Mouse (Mus musculus): Measurements from ENCODE around the gene Tldc1.

Tldc1 gene

GRCm38 (mm10) chr8:119765311-119765710 lies 12.9 kb downstream of the Tldc1 start:
- no peak for DNase-seq

- no peak for DNase-seq
Measured at GRCm38 (mm10) chr8:119762226-119763220, 15.7 kb downstream of the Tldc1 start.

GRCm38 (mm10) chr8:119761692-119762091 lies 16.5 kb downstream of the Tldc1 start:
- DNase-seq, result no peak

- no peak for DNase-seq
Measured at GRCm38 (mm10) chr8:119756538-119756937, 21.7 kb downstream of the Tldc1 start.

- no peak for DNase-seq
Measured at GRCm38 (mm10) chr8:119756147-119756461, 22.1 kb downstream of the Tldc1 start.

- DNase-seq, result peak in 1 of 2 experiments; percentile 57
Measured at GRCm38 (mm10) chr8:119755238-119756146, 22.7 kb downstream of the Tldc1 start.

DNA sequence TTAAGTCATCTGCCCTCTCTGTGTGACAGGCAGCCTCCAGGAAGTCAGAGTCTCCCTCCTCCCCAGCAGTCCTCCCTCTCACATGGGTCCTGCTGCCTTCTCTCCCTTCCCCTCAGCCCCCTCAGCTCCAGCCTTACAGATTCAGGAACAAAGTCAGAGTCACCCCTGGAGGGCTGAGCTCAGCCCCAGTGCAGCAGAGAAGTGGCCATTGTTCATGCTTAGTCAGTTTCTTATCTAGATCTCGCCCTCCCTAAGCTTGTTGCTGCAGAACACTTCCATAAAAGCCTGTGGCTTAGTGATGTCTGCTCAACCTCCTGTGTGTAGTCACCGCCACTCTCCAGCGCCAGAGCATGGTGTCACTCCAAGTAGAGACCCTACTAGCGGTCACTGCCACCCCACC lies 33.6 kb downstream of the Tldc1 start:
- no peak for DNase-seq

GRCm38 (mm10) chr8:119743291-119744026 lies 34.8 kb downstream of the Tldc1 start:
- peak in 1 of 2 experiments; percentile 29 for DNase-seq

DNA sequence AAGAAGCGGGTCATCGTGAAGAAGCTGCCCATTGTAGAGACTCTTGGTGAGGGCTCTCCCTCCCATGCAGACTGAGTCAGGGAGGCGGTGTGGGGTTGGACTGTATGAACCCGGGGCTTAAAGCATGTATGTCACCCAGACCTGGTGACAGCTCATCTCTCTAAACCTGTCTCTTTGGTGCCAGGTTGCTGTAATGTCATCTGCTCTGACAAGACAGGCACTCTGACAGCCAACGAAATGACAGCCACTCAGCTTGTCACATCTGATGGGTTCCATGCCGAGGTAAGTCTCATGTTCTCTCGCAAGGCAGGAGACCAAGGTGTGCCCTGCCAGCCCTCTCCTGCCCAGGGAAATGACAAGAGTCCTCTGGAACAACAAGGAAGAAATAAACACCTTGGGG lies 35.8 kb downstream of the Tldc1 start:
- no peak for DNase-seq

- no peak for DNase-seq
Measured at GRCm38 (mm10) chr8:119740634-119741033, 37.6 kb downstream of the Tldc1 start.

DNA sequence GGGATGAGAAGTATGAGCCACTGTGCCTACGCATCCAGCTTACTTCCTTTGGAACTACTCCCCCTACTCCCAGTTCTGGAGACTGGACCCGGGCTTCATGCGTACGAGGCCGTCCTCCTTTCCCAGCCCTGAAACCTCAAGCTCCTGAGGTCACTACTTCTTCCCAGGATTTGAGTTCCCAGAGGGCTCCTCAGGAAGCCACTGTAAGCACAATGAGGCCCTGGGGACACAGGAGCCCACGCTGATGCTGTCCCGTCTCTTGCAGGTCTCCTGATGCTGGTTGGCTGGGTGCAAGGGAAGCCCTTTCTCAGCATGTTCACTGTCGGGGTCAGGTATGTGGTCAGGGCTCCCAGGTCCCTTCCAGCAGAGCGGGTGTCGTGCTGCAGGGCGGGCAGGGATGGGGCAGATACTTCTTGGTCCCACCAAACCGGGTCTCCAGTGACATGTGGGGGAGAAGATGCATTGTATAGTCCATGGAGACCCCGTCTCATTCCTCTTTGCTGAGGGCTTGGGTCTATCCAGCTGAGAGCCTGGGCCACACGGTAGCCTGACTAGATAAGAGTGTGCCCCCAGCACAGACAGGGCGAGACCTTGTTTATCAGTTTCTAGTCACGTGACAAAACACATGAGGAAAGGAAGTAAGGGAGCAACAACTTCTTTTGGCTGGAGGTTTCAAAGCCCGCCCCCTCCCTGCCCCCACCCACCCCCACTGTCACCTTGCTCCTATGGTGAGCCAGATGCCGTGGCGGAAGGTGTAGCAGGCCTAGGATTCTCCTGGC lies 39.9 kb downstream of the Tldc1 start:
- no peak for DNase-seq

DNA sequence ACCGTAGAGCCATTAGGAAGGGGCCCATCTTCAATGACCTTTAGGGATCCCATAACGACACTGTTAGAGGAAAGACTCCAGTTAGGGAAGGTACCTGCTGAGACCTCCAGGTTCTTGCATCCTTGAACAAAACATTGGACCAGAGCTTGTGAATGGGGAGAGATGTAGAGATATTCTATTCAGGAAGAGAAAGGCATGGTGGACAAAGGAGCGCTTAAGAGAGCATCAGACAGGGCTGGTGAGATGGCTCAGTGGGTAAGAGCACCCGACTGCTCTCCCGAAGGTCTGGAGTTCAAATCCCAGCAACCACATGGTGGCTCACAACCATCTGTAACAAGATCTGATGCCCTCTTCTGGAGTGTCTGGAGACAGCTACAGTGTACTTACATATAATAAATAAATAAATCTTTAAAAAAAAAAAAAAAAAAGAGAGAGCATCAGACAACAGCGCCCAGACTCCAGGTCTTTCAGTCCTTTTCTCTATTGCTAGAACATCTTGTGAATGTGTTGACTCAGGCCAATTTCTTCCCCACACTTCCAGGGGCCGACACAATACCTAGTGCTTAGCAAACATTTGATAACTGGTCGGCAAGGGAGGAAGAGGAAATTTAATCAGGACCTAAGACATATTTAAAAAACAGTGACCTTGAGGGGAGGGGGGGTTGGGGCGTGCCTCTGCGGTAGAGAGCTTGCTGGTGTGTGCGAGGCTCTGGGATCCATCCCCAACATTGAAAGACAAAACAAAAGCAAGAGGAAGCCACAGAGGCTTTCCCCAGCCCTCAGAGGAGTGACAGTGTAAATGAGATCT lies 40.9 kb downstream of the Tldc1 start:
- no peak for DNase-seq

GRCm38 (mm10) chr8:119736348-119736917 lies 41.8 kb downstream of the Tldc1 start:
- DNase-seq, result no peak

- DNase-seq, result no peak
Measured at GRCm38 (mm10) chr8:119732072-119732471, 46.1 kb downstream of the Tldc1 start.

- no peak for DNase-seq
Measured at GRCm38 (mm10) chr8:119728351-119728895, 49.8 kb downstream of the Tldc1 start.

DNA sequence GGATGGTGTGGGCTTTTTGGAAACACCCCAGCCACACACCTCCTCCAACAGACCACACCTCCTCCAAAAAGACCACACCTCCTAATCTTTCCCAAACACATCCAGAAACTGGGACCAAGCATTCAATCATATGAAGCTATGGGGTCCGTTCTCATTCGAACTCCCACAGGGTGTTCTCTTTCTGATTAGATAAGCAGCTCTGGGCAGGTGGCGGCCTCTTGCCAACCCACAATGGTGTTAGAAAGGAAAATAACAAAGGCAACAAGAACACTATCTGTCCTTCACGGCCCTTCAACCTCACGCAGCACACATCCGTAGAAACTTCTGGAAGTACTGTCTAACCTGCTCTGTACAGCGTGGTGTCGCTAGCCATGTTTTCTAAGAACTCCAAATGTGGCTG lies 51.1 kb downstream of the Tldc1 start:
- DNase-seq, result no peak

GRCm38 (mm10) chr8:119724596-119724995 lies 53.6 kb downstream of the Tldc1 start:
- DNase-seq, result no peak

DNA sequence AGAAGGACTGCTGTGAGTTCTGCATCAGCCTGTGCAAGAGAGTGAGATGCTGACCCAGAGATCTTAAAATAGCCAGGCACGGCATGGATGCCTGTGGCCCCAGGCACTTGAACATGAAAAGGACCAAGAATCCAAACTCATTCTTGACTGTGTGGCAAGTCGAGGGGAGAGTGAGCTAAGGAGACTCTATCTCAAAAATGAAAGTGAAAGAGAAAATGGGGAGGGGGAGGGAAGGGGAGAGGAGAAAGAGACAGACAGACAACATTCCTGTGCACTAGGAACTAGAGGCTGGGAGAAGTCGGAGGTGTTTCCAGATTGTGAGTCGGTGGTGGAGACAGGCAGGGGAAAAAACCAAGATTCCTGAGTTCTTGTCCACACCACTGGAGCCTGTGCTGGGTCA lies 54.5 kb downstream of the Tldc1 start:
- no peak for DNase-seq

- DNase-seq, result no peak
Measured at GRCm38 (mm10) chr8:119722348-119722747, 55.9 kb downstream of the Tldc1 start.

GRCm38 (mm10) chr8:119719011-119719501 lies 59.2 kb downstream of the Tldc1 start:
- no peak for DNase-seq
